Mouse (Mus musculus) layer of hippocampus, postnatal 14 days (tissue): ENCODE results near the gene Vmn2r76. TPM values are rescaled to one million over a fixed set of nuclear protein-coding genes. Genes with fewer than 3 reads are reported as not detected.
"Not testable (repeated sequence)": the region's sequence is repeated elsewhere in the genome, so short reads cannot be mapped to it uniquely, and the experiment has no call there.

Experiments used
- DNase-seq, 2 experiments: peaks; one replicate each; pipeline ENCODE4 v3.0.0; 2021 to 2022; ENCODE audit warnings: low spot score in 2 of 2, mixed read lengths in 1 of 2
- long read RNA-seq, 2 experiments: library from polyadenylated mRNA; stranded (forward); transcript quantifications; one replicate each; pipeline ENCODE4 v2.0.0; 2021
- total RNA-seq, 2 experiments: library from RNA; stranded (reverse); gene quantifications; 2 replicates each; pipeline ENCODE4 v1.2.3; 2021

Vmn2r76 gene
- total RNA-seq, result not detected
- long read RNA-seq, experiment 1, result 0 reads
- long read RNA-seq, experiment 2, result 0 reads

- DNase-seq, result no peak
Measured at GRCm38 (mm10) chr7:86246208-86246607, at the start of gene Vmn2r76. Gene Vmn2r76 (minus strand): TSS chr7:86246308.

- no peak for DNase-seq
Measured at GRCm38 (mm10) chr7:86277072-86277471, 31.0 kb upstream of the Vmn2r76 start, which contains the start of gene Olfr310. Gene Olfr310 (minus strand): TSS chr7:86277172.

- DNase-seq, result no peak
Measured at GRCm38 (mm10) chr7:86211345-86211744, 34.8 kb downstream of the Vmn2r76 start.

- DNase-seq, result not testable (repeated sequence)
Measured at GRCm38 (mm10) chr7:86171678-86172077, 74.4 kb downstream of the Vmn2r76 start, which contains the start of gene Vmn2r75. Gene Vmn2r75 (minus strand): TSS chr7:86171778.

Other genes starting within 250 kb of the Vmn2r76 start
- gene Vmn2r75, start 74.5 kb downstream of the Vmn2r76 start, total RNA-seq, result not detected
- not detected for gene Olfr310, start 30.9 kb upstream of the Vmn2r76 start, total RNA-seq
- gene Olfr309, start 67.4 kb upstream of the Vmn2r76 start, total RNA-seq, result not detected
- gene Olfr308, start 79.3 kb upstream of the Vmn2r76 start, total RNA-seq, result not detected
- not detected for gene Olfr307, start 91.3 kb upstream of the Vmn2r76 start, total RNA-seq
- gene Olfr305, start 120.6 kb upstream of the Vmn2r76 start, total RNA-seq, result not detected
- not detected for gene Olfr304, start 140.3 kb upstream of the Vmn2r76 start, total RNA-seq
- not detected for gene Olfr303, start 151.5 kb upstream of the Vmn2r76 start, total RNA-seq
- gene Olfr301, start 157.5 kb upstream of the Vmn2r76 start, total RNA-seq, result not detected
- not detected for gene Olfr299, start 213.6 kb upstream of the Vmn2r76 start, total RNA-seq
- gene Olfr298, start 246.2 kb upstream of the Vmn2r76 start, total RNA-seq, result not detected